Mouse (Mus musculus) bone marrow macrophage, adult 2 months (primary cell): ENCODE results near the gene Kcne2.

Source experiments
- CTCF ChIP-seq: IDR thresholded peaks from 2 replicates; pipeline ENCODE4 v1.5.1; 2012; ENCODE audit warnings: low read depth, mild to moderate bottlenecking, low read length, moderate library complexity
- POLR2A ChIP-seq: IDR thresholded peaks from 2 replicates; pipeline ENCODE4 v1.6.1; 2012; ENCODE audit warnings: mild to moderate bottlenecking, low read depth, low read length, borderline replicate concordance

DNA sequence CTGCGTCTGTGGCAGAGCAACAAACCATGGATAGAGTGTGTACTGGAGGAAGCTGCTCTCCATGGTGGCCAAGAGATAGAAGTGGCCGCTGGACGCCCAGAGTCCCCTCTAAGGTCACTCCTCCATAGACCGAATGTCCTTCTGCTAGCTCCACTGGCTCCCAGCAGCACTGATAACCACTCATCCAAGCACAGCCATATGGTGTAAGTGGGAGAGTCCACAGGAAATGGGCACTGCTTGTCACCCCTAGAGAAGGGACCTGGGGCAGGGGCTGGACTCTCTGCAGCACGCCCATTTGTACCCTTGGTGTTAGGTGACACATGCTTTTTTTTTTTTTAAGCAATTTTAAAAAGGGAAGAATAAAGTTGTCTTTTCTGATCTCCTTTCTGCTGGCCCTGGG, 38.8 kb downstream of the Kcne2 start:
- TF ChIP-seq POLR2A = no peak
- no peak for TF ChIP-seq CTCF
